Mouse (Mus musculus) T-helper 17 cell (primary cell): Measurements from ENCODE around the gene F3.

Experiments
- in situ Hi-C, 2 experiments: fragments of 300-600 bp; cut with MboI, MseI; formaldehyde crosslinking; loops; 1 replicate in 1 of 2; 2 replicates in 1 of 2; pipeline ENCODE4 v1.15.1; 2025; ENCODE audit warnings: high pct_unique_total_duplicates in 2 of 2

Gene F3

GRCm38 (mm10) chr3:121706087-121706486 is 17.2 kb upstream of the F3 start:
- in situ Hi-C loops: no loop called here

GRCm38 (mm10) chr3:121707106-121707505 is 16.2 kb upstream of the F3 start:
- in situ Hi-C loops: no loop called here

- in situ Hi-C loops: loop anchor here in 1 of 2 experiments (10.0 kb wide), 1 partner anchor 1214 kb away; the partner anchor contains the start of gene 1810037I17Rik
Observed at GRCm38 (mm10) chr3:121710894-121711531, 12.3 kb upstream of the F3 start.

GRCm38 (mm10) chr3:121712222-121712621 is 11.1 kb upstream of the F3 start:
- in situ Hi-C loops: loop anchor here in 1 of 2 experiments (10.0 kb wide), 1 partner anchor 1213 kb away; the partner anchor contains the start of gene 1810037I17Rik

DNA sequence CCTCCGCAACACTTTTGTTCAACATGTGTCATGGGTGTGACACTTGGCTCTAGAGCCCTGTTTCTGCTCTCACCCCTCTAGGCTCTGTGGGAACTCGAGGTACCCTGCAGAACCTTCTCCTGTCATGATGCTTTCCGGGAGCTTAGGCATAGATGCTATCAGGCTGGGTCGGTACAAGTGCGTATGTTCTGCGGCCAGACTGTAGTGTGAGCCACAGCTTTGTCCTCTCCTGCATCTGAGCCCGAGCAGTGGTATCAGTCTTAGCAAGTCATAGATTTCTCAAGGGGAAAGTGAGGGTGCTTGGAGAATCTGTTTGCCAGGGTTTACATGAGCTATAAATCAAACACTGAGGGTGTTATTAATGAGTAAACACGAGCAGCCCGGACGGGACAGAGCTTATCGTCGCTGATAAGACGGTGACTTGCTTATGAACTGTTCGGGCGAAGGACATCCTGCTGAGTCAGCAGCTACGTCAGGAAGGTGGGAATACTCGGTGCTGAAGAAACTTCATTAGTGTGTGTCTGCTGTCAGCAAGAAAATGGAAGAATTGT is 10.1 kb upstream of the F3 start:
- in situ Hi-C loops: loop anchor here in 1 of 2 experiments (10.0 kb wide), 1 partner anchor 1212 kb away; the partner anchor contains the start of gene 1810037I17Rik

DNA sequence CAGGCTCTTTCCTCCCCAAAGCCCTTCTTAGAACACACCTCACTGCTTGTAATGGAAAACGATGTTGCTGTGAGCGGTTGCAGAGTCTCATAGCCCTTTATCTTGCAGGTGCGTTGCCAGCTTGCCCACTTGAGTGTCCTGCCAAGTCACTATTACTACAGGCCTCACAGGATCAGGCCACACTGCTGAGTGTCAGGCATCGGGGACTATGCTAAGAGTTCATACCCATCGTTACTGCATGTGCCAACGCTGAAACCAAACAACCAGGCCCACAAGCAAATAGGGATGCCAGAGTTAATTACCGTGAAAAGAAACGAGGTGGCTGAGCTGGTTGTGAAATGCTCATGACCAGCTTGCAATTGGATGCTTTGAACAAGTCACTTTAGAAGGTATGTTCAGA is 9.5 kb upstream of the F3 start:
- in situ Hi-C loops: loop anchor here in 1 of 2 experiments (10.0 kb wide), 1 partner anchor 1211 kb away; the partner anchor contains the start of gene 1810037I17Rik

DNA sequence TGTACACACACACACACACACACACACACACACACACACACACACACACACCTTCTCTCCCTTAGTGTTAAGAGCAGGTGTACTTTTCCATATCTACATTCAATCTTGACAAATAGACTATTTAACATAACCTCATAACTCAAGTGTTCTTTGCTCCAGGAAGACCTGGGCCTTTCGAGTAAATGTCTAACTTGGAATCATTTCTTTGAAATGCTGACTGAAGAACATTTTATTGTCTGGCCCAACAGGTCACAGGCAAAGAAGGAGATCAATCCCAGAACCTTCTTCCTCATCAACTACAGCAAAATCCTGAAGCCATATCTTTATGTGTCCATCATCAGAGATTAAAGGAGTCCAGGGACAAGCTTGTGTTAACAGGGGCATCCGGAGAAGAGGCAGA is 8.9 kb upstream of the F3 start:
- in situ Hi-C loops: loop anchor here in 1 of 2 experiments (10.0 kb wide), 1 partner anchor 1210 kb away; the partner anchor contains the start of gene 1810037I17Rik

DNA sequence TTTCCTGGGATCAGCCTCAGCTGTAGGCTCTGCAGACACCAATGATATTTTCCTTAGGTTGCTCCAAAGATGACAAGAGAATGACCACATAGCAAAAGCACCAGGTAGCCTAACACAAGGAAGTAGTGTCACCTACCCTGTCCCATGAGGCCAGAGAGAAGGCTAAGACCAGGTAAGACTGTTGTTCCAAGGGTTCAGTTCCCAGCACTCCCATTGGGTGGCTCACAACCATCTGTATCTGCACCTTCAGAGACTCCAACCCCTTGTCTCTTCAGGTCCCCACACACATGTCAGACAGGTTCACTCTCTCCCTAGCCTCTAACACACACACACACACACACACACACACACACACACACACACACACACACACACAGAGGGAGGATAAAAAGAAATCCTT is 8.0 kb upstream of the F3 start:
- in situ Hi-C loops: loop anchor here in 1 of 2 experiments (10.0 kb wide), 1 partner anchor 1209 kb away; the partner anchor contains the start of gene 1810037I17Rik

GRCm38 (mm10) chr3:121715741-121716459 is 7.4 kb upstream of the F3 start:
- in situ Hi-C loops: loop anchor here in 1 of 2 experiments (10.0 kb wide), 1 partner anchor 1209 kb away; the partner anchor contains the start of gene 1810037I17Rik

- in situ Hi-C loops: loop anchor here in 1 of 2 experiments (10.0 kb wide), 1 partner anchor 1208 kb away; the partner anchor contains the start of gene 1810037I17Rik
Observed at GRCm38 (mm10) chr3:121716480-121716879, 6.9 kb upstream of the F3 start.

DNA sequence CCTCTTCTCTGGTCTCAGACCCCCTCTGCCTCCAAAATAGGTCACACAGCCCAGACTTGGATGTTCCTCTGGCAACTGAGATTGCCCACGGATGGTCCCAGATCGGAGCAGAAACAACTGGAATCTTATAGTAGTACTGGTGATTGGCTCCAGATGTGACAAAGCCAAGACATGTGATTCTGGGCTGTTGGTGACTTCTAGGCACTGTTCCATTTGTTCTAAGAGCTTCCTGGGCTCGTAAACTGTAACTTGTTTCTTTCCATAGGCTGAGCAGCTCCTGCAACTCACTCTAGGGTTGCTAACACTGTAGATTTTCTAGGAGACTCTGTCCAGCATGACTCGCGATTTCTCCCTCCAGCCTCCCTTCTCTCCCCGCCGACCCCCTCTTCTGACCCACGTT is 4.7 kb upstream of the F3 start:
- in situ Hi-C loops: loop anchor here in 1 of 2 experiments (10.0 kb wide), 1 partner anchor 1206 kb away; the partner anchor contains the start of gene 1810037I17Rik

DNA sequence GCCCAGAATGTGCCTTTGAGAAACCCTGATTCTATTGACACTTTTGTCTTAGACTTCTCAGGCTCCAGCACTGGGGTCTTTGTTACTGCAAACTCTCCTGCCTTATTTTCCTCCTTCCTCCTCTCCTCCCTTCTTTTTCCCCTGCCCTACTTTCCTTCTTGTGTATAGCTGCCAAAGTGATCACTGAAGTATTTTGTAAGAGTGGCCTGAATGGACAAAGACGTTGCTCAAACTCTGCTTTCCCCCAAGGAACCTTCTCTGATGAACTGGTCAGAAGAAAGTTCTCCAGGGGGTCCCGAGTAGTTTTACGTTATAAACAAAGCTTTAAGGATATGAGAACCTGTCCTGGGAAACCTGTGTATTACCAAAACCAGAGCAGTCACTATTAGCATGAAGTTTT is 3.6 kb upstream of the F3 start:
- in situ Hi-C loops: loop anchor here in 1 of 2 experiments (5.0 to 10.0 kb wide), 2 partner anchors 32 to 1205 kb away; partner anchors contain the start of gene 1810037I17Rik

GRCm38 (mm10) chr3:121720801-121721690 is 2.3 kb upstream of the F3 start:
- in situ Hi-C loops: loop anchor here in 1 of 2 experiments (5.0 kb wide), 1 partner anchor 34 kb away; no protein-coding TSS in a partner anchor

- in situ Hi-C loops: loop anchor here in 1 of 2 experiments (5.0 kb wide), 1 partner anchor 34 kb away; no protein-coding TSS in a partner anchor
Observed at GRCm38 (mm10) chr3:121721691-121722070, 1.7 kb upstream of the F3 start.

GRCm38 (mm10) chr3:121723968-121724524 is 709 bp downstream of the F3 start:
- in situ Hi-C loops: loop anchor here in 1 of 2 experiments (5.0 kb wide), 1 partner anchor 37 kb away; no protein-coding TSS in a partner anchor

- in situ Hi-C loops: loop anchor here in 1 of 2 experiments (5.0 kb wide), 1 partner anchor 37 kb away; no protein-coding TSS in a partner anchor
Observed at GRCm38 (mm10) chr3:121724553-121724952, 1.2 kb downstream of the F3 start.

- in situ Hi-C loops: loop anchor here (5.0 to 25.0 kb wide), 4 partner anchors 173 to 563 kb away; partner anchors contain the start of gene Rwdd3 (in 1 of the 2)
Observed at GRCm38 (mm10) chr3:121725651-121726050, 2.3 kb downstream of the F3 start.

GRCm38 (mm10) chr3:121729678-121730077 is 6.3 kb downstream of the F3 start:
- in situ Hi-C loops: loop anchor here (5.0 to 25.0 kb wide), 4 partner anchors 177 to 567 kb away; partner anchors contain the start of gene Rwdd3 (in 1 of the 2)

- in situ Hi-C loops: loop anchor here (25.0 kb wide), 2 partner anchors 423 to 573 kb away; partner anchors contain the start of gene Rwdd3 (in 1 of the 2)
Observed at GRCm38 (mm10) chr3:121735542-121735941, 12.2 kb downstream of the F3 start.
